Mouse (Mus musculus): ENCODE data around the gene Ablim2.

The Ablim2 gene

DNA sequence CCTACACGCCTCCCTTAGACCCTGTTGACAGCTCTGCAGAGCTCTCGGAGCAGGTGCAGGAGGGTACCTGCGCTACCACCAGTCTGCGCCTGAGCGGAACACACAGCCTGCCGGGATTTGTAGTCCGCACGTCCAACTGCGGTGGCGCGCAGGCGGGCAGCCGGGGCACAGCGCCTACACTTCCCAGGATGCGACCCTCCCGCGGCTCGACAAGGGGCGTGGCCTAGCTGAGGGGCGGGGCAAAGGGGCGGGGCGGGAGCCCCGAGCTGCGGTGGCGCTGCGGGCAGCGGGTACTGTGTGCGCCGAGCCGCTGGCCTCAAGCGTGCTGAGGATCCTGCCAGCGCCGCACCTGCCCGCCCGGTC is at the start of gene Ablim2:
Gene Ablim2, plus strand, starts transcription at position 242 of the 363 bp plus-strand sequence.
- peak; percentile 96 for DNase-seq (ENCODE audit: low spot score in 2 of 2)

DNA sequence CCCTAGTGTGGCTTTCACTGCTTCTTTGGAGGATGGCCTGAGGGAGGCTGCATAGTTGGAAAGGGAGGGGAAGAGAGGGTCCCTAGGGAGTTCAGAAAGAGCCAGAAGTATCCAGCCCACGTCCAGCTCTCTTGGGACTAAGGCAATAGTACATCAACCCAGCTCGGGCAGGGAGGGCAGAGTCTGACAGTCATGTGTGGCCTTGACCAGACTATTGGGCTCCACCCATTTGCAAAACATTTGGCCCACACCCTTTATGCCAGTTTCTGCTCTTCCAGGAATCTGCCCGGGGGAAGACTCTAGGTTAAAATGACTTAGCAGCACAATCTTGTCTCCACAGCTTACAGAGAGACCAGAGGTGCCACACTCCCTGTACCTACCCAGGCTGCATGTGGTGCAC is 47.2 kb upstream of the Ablim2 start:
- no peak for DNase-seq (ENCODE audit: low spot score in 2 of 2)

DNA sequence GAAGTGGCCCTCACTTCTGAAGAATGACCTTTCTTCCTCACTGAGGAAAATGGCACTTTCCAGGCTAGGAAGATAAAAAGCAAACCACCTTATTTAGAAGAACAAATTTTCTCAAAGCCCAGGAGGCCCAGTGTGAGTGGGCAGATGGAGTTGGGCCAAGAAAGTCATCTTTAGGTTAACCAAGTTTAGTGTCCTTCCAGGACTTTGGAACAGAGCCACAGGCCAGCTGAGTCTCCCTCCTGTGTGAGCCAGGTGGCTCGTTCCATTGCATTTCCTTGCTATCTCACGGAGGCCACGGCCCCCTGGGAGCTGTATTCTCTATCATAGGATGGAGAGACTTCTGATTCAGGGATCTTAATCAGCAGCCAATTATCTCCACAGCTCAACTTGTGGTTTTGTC is 46.7 kb upstream of the Ablim2 start:
- DNase-seq (ENCODE audit: low spot score in 2 of 2), result no peak

GRCm38 (mm10) chr5:35712517-35712916 is 45.2 kb upstream of the Ablim2 start:
- no peak for DNase-seq (ENCODE audit: low spot score in 2 of 2)

GRCm38 (mm10) chr5:35713649-35714354 is 43.9 kb upstream of the Ablim2 start:
- DNase-seq (ENCODE audit: low spot score in 2 of 2), result peak; percentile 28 to 33

DNA sequence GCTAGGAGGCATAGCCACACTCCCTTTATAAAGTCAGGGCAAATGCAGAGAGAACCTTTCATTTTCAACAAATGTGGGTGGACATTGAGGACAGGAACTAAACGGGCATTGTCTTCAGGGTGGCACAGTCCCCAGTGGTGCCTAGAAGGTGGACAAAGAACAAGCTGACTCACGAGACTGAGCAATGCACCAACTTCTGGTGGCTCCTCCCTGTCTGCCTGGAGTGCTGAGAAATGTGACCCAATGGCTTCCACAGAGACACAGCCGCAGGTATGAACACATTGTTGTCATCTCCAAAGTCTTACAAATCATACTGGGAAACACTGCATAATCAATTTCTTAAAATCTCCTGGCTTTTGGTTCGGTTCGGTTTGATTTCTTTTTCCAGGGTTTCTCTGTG is 40.2 kb upstream of the Ablim2 start:
- DNase-seq (ENCODE audit: low spot score in 2 of 2), result no peak

GRCm38 (mm10) chr5:35717946-35718345 is 39.7 kb upstream of the Ablim2 start:
- DNase-seq (ENCODE audit: low spot score in 2 of 2), result peak in 1 of 2 experiments; percentile 31

- no peak for DNase-seq (ENCODE audit: low spot score in 2 of 2)
These were observed 38.9 kb upstream of the Ablim2 start for GRCm38 (mm10) chr5:35718817-35719216.

DNA sequence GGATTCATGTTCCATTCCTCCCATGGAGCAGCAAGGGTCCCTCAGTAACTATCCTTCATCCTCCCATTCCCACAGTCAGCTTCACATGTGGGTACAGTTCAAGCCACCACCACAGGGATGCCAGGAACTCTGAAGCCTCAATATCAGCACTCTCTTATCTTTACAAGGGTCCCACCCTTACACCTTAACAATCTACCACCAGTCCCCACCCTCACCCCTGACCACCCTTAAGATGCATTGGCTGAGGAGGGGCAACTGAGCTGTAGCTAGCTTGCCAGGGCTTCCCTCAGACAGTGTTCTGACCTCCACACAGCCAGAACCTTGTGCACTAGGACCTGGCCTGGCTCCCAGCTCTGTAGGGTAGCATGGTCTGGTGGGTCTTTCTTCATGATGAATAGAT is 38.3 kb upstream of the Ablim2 start:
- no peak for DNase-seq (ENCODE audit: low spot score in 2 of 2)

GRCm38 (mm10) chr5:35719880-35720279 is 37.8 kb upstream of the Ablim2 start:
- no peak for DNase-seq (ENCODE audit: low spot score in 2 of 2)

DNA sequence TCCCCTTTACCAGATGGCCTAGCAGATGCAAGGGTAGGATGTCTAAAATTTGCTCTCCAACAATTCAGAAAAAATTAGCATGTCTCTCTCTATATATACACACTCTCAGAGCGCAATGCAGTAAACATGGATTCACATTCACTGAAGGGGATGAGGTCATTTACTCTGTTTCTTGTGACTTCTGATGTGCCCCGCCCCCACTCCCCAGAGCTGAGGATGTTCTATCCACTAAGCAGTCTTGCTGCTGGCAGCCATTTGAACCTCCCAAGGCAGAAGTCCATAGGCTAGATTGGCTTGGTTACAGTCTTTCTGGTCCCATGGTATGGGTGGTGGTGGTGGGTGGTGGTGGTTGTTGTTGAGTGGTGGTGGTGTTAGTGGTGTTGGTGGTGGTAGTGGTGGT is 35.7 kb upstream of the Ablim2 start:
- no peak for DNase-seq (ENCODE audit: low spot score in 2 of 2)

DNA sequence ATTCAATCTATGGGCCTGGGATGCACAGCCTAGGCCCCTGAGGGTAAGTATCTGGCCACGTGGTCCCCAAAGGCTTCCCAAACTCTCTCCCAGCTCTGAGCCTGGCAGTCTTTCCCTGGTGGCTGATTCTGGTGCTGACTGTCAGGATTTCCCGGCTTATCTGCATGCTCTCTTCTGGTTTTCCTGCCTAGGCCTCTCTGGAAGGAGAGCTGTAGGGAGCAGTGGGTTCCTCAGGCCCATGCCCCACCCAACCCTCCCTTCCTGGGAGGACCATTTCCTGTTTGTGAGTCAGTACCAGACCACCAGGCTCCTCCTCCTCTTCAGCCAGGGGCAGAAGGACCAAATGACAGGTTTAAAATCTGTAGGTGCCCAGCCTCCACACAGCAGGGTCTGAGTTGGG is 35.0 kb upstream of the Ablim2 start:
- DNase-seq (ENCODE audit: low spot score in 2 of 2), result no peak

DNA sequence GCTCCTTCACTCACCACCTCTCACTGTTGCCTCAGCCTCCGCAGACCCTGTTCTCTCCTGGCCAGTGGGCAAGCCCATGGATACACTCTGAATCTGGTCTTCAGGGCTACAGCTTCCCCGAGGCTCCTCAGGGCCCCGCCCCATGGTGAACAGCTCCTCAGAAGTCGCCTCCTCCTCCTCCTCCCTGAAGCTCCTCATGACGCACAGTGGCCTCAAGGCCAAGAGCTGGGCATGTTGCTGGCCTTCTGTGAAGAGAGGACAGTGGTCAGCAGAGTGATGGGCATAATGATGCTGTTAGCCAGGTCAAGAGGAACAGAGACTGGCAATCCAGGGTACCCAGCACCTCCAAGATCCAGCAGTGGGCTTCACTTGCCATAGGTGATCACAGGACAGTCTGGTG is 33.8 kb upstream of the Ablim2 start:
- DNase-seq (ENCODE audit: low spot score in 2 of 2), result no peak

GRCm38 (mm10) chr5:35725840-35726239 is 31.8 kb upstream of the Ablim2 start:
- no peak for DNase-seq (ENCODE audit: low spot score in 2 of 2)

GRCm38 (mm10) chr5:35727447-35727846 is 30.2 kb upstream of the Ablim2 start:
- no peak for DNase-seq (ENCODE audit: low spot score in 2 of 2)

- no peak for DNase-seq (ENCODE audit: low spot score in 2 of 2)
These were observed 29.2 kb upstream of the Ablim2 start for GRCm38 (mm10) chr5:35728344-35728956.

DNA sequence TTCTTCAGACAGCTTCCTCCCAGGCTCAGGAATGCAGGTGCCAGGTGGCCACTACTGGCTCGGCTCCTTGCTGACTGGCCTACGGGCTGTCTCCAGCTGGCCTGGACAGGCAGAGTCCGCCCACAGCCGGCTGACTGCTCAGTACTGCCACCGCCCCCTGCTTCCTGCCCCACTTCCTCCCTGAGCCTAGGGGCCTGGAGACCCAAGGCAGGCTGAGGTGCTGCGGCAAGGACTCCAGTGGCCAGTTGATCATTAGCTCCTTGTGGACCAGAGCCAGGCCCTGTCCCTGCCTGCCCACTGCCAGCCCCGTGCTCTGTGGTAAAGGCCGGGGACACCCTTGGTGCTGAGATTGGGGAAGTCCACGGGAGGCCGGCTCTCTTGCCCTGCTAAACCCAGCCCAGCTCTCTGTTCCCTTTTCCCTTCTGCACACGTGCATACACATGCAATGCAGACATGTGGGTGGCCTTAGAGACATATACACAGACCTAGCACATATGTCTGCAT is 28.7 kb upstream of the Ablim2 start:
- peak; percentile 42 to 47 for DNase-seq (ENCODE audit: low spot score in 2 of 2)

DNA sequence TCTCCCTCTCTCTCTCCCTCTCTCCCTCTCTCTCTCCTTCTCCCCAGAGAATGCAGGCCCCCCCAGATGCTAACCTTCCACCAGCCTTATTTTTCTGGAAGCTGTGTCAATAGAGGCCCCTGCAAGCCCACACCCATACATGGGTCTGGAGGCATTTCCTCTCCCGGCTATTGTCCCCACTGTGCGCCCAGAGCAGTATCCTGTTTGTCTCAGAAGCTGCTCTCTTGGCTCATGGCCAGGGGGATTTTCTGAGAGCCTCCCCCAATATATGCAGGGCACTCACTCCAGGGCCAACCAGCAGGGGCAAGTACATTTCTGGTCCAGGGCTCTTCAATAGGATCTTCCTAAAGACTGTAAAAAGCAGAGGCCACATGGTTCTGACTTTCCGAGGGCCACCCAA is 27.8 kb upstream of the Ablim2 start:
- DNase-seq (ENCODE audit: low spot score in 2 of 2), result no peak

DNA sequence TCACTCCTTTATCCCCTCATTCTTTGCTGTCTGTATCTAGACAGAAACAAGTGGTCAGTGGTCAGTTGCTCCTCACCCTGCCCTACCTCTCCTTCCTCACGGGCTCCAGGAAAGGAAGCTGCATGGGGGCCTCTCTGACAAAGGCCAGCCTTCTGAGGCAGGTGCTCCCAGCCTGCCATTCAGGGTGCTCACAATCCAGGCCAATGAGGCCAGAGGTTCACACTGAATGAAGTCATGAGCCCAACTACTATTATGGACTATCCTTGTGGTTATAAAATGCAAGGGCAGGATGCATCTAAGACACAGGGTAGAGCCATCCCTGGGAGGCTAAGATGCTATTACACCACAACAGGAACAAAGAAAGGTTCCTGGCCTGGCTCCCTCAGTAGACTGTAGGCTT is 27.1 kb upstream of the Ablim2 start:
- DNase-seq (ENCODE audit: low spot score in 2 of 2), result no peak

GRCm38 (mm10) chr5:35731006-35731405 is 26.7 kb upstream of the Ablim2 start:
- no peak for DNase-seq (ENCODE audit: low spot score in 2 of 2)

GRCm38 (mm10) chr5:35733523-35733922 is 24.2 kb upstream of the Ablim2 start:
- no peak for DNase-seq (ENCODE audit: low spot score in 2 of 2)

DNA sequence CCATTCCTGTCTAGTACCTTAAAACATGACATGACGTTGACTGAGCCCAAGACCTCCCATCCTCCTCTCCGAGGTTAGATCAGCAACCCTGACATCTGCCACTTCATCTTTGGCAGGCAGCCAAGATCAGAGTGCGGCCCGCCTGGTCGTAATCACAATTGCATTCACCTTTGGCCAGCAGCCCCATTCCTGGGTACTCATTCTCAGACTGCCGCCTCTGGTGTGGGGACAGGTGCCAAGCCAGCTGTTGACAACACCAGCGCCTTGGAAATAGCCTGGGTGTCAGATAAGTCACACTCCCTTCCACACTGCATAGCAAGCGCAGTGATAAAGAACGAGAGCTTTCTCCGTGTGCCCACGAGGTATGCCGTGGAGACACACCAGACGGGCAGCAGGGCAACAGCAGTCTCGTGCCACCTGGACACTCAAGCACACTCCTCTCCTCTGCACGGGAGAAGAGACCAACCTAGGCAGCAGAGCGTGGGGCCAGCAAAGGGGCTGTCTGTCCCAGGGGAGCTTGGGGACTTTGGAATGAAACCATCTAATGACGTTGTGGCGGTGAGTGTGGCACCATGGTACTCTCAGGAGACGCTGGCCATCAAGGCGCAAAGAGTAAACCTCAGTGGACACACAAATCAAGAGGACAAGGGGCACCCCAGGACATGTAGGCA is 20.3 kb upstream of the Ablim2 start:
- no peak for DNase-seq (ENCODE audit: low spot score in 2 of 2)

DNA sequence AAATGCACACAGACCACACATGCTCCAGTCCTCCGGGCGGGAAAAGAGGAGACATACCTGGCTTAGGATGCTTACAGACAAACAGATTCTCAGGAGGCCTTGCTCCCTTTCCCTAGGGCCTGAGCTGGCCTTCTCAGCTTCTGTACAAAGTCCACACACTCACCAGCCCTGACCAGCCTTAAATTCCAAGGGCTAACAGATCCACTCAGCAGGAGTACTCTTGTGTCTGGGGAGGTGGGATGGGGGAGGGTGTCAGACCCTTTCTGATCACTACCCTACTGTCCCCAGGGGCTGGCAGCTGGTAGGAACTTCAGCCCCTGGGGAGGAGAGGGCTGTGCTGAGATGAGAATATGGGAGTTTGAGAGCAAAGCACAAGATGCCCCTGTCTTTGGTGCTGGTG is 18.7 kb upstream of the Ablim2 start:
- DNase-seq (ENCODE audit: low spot score in 2 of 2), result no peak

Data from right cerebral cortex, postnatal 36 days (tissue).